Mouse (Mus musculus) heart, embryonic 16.5 days (tissue): ENCODE measurements around the gene Ttc5. TPM values are rescaled to one million over a fixed set of nuclear protein-coding genes. Genes with fewer than 3 reads are reported as not detected.
"Not testable (repeated sequence)": the region's sequence is repeated elsewhere in the genome, so short reads cannot be mapped to it uniquely, and the experiment has no call there.

Experiments
- ATAC-seq: fragments of 200-750 bp; cut with Nextera tagmentation; replicated peaks from 2 replicates; pipeline ENCODE4 v1.8.0; 2017; ENCODE audit warnings: moderate number of reproducible peaks; ENCODE audit not compliant: insufficient read depth, low FRiP score; ENCODE audit errors: extremely low read depth
- H3K27ac ChIP-seq: fragments of 300-500 bp; sonication (generic); 2 replicates; pipeline ENCODE4 v1.5.1; 2014; ENCODE audit warnings: mild to moderate bottlenecking, low read length, control low read depth, moderate library complexity
- H3K27me3 ChIP-seq: fragments of 300-500 bp; sonication (generic); 2 replicates; pipeline ENCODE4 v1.6.1; 2014; ENCODE audit warnings: low read length, mixed read lengths; ENCODE audit not compliant: control insufficient read depth, insufficient read depth
- H3K36me3 ChIP-seq: fragments of 300-500 bp; sonication (generic); 2 replicates; pipeline ENCODE4 v1.6.1; 2014; ENCODE audit not compliant: control insufficient read depth, insufficient read depth
- H3K4me1 ChIP-seq: fragments of 300-500 bp; sonication (generic); 2 replicates; pipeline ENCODE4 v1.6.1; 2014; ENCODE audit warnings: low read length, mixed read lengths; ENCODE audit not compliant: control insufficient read depth, insufficient read depth
- H3K4me2 ChIP-seq: fragments of 300-500 bp; sonication (generic); 2 replicates; pipeline ENCODE4 v1.6.1; 2014; ENCODE audit warnings: low read depth, mild to moderate bottlenecking, control low read depth, low read length
- H3K4me3 ChIP-seq: fragments of 300-500 bp; sonication (generic); 2 replicates; pipeline ENCODE4 v1.5.1; 2014; ENCODE audit warnings: mild to moderate bottlenecking, control low read depth, low read length
- H3K9ac ChIP-seq: fragments of 300-500 bp; sonication (generic); 2 replicates; pipeline ENCODE4 v1.6.1; 2014; ENCODE audit warnings: low read length, control low read depth
- H3K9me3 ChIP-seq: fragments of 300-500 bp; sonication (generic); replicated peaks from 2 replicates; pipeline ENCODE4 v1.6.1; 2016; ENCODE audit warnings: low read length; ENCODE audit not compliant: control insufficient read depth
- WGBS: fragments of 180-500 bp; shearing (Covaris S2); extraction: QIAGEN DNeasy Blood & Tissue Kit; methylation state at CpG from one replicate; pipeline ENCODE4 v1.1.7; 2014; 5-methylcytosine and 5-hydroxymethylcytosine counted together
- polyA plus RNA-seq: library from polyadenylated mRNA; unstranded; fragments of >200 nt; fragmentation: Nextera tagmentation; extraction: Ambion mirVana; gene quantifications from 2 replicates; pipeline ENCODE4 v1.2.1, GENCODE M21; 2015

The Ttc5 gene
- polyA plus RNA-seq, 1 experiment from 2014 or later: 46.1 TPM

- not testable (repeated sequence) for ATAC-seq, H3K36me3 ChIP-seq, H3K4me3 ChIP-seq, H3K27me3 ChIP-seq, H3K9ac ChIP-seq, H3K4me2 ChIP-seq, H3K9me3 ChIP-seq, H3K27ac ChIP-seq, H3K4me1 ChIP-seq
- 69% methylated on average over 3 of the region's 4 CpGs for WGBS
These were observed 62.9 kb downstream of the Ttc5 start for GRCm38 (mm10) chr14:50722371-50722770.

- not testable (repeated sequence) for H3K27me3 ChIP-seq, H3K36me3 ChIP-seq, H3K9ac ChIP-seq, H3K9me3 ChIP-seq, H3K4me3 ChIP-seq, H3K27ac ChIP-seq, H3K4me2 ChIP-seq, H3K4me1 ChIP-seq, ATAC-seq
- 86% methylated on average over 15 of the region's 15 CpGs for WGBS
These were observed 65.4 kb downstream of the Ttc5 start for GRCm38 (mm10) chr14:50719875-50720274.

Other genes with a start within 250 kb of the Ttc5 start
- not detected in 2 replicates for gene Olfr744, start 170.6 kb downstream of the Ttc5 start, polyA plus RNA-seq
- gene Olfr745, start 146.1 kb downstream of the Ttc5 start, polyA plus RNA-seq: not detected in 2 replicates
- not detected in 2 replicates for gene Olfr746, start 138.4 kb downstream of the Ttc5 start, polyA plus RNA-seq
- not detected in 2 replicates for gene Olfr747, start 92.3 kb downstream of the Ttc5 start, polyA plus RNA-seq
- not detected in 2 replicates for gene Olfr748, start 78.1 kb downstream of the Ttc5 start, polyA plus RNA-seq
- not detected in 2 replicates for gene Olfr749, start 40.4 kb downstream of the Ttc5 start, polyA plus RNA-seq
- not detected in 2 replicates for gene Ccnb1ip1, start 22.2 kb upstream of the Ttc5 start, polyA plus RNA-seq
- 39.3 and 40.4 TPM in 2 replicates for gene Parp2, start 22.3 kb upstream of the Ttc5 start, polyA plus RNA-seq
- gene Tep1, start 85.0 kb upstream of the Ttc5 start, polyA plus RNA-seq: 5.1 and 5.6 TPM in 2 replicates
- 0.12 and 0.16 TPM in 2 replicates for gene Klhl33, start 112.0 kb upstream of the Ttc5 start, polyA plus RNA-seq
- gene Osgep, start 139.4 kb upstream of the Ttc5 start, polyA plus RNA-seq: 134 and 141 TPM in 2 replicates
- 118 and 126 TPM in 2 replicates for gene Apex1, start 139.4 kb upstream of the Ttc5 start, polyA plus RNA-seq
- gene Pip4p1, start 145.3 kb upstream of the Ttc5 start, polyA plus RNA-seq: 32.5 and 37.9 TPM in 2 replicates
- 32.0 and 36.9 TPM in 2 replicates for gene Pnp, start 145.6 kb upstream of the Ttc5 start, polyA plus RNA-seq
- gene Gm49342, start 159.0 kb upstream of the Ttc5 start, polyA plus RNA-seq: not detected in 2 replicates
- gene Pnp2, start 170.5 kb upstream of the Ttc5 start, polyA plus RNA-seq: 0.31 and 0.43 TPM in 2 replicates
- 0.21 and 0.37 TPM in 2 replicates for gene Rnase10, start 222.2 kb upstream of the Ttc5 start, polyA plus RNA-seq